In the genomic region with DNA sequence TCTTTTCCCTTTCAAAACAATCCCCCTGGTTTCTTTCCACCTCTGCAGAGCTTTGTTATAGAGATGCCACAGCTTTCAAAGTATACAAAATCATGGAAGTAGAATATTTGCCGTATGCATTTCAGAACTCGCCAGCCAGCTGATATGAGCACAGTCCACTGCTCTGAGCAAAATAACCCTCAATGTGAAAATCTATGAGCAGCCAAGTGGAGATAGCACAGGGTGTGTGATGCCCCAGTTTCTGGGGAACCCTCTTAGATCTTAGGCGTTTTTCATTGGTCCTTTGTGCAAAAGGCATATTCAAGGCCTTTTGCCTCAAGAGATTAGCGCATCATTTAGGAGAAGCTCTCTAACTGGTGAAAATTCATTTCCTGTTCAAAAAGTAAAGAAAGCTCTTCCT, we compare ENCODE assay signal across 27 mouse cellular contexts.
"Had no signal": no experiment of that assay in that cellular context is flagged by ENCODE, and none has a peak within 500 bp of the region (broad histone marks: within the 10 kb centered on the region; RNA-seq: fewer than 3 reads in every experiment).

No protein-coding gene starts in this region.

- H3K27me3 ChIP-seq: embryonic facial prominence, embryonic 12.5 days; embryonic facial prominence, embryonic 13.5 days; embryonic facial prominence, embryonic 15.5 days; forebrain, embryonic 12.5 days; forebrain, embryonic 13.5 days; forebrain, embryonic 15.5 days had no signal

- H3K36me3 ChIP-seq: embryonic facial prominence, embryonic 10.5 days; embryonic facial prominence, embryonic 12.5 days; embryonic facial prominence, embryonic 13.5 days; embryonic facial prominence, embryonic 15.5 days; forebrain, embryonic 10.5 days; forebrain, embryonic 12.5 days; forebrain, embryonic 15.5 days had no signal

- ATAC-seq: forebrain, embryonic 13.5 days; forebrain, embryonic 14.5 days; forebrain, embryonic 15.5 days; forebrain, embryonic 16.5 days; forebrain, postnatal 0 days had no signal

- H3K27ac ChIP-seq: embryonic facial prominence, embryonic 10.5 days; embryonic facial prominence, embryonic 12.5 days; embryonic facial prominence, embryonic 13.5 days; embryonic facial prominence, embryonic 15.5 days; forebrain, embryonic 10.5 days; forebrain, embryonic 12.5 days; forebrain, embryonic 13.5 days; forebrain, embryonic 15.5 days; gastrocnemius, adult 2 months; heart, adult 2 months had no signal

- H3K4me1 ChIP-seq: embryonic facial prominence, embryonic 10.5 days; embryonic facial prominence, embryonic 12.5 days; embryonic facial prominence, embryonic 13.5 days; embryonic facial prominence, embryonic 15.5 days; forebrain, embryonic 10.5 days; forebrain, embryonic 12.5 days; forebrain, embryonic 13.5 days; forebrain, embryonic 15.5 days had no signal

- DNase-seq: cerebellum, adult 8-10 months; cerebellum, adult 9-10 months; cerebellum, adult 9-11 months; cerebellum, postnatal 10 days; cerebellum, postnatal 14 days; cerebellum, postnatal 25 days; cerebellum, postnatal 36 days; embryo, embryonic 11 days; forebrain, postnatal 0 days; gastrocnemius, adult 2 months; gastrocnemius, postnatal 10 days; gastrocnemius, postnatal 14 days; gastrocnemius, postnatal 25 days; gastrocnemius, postnatal 36 days; heart, adult 18-20 months; heart, adult 2 months had no signal

- H3K9me3 ChIP-seq: embryonic facial prominence, embryonic 10.5 days; embryonic facial prominence, embryonic 12.5 days; embryonic facial prominence, embryonic 13.5 days; embryonic facial prominence, embryonic 15.5 days; forebrain, embryonic 10.5 days; forebrain, embryonic 12.5 days; forebrain, embryonic 13.5 days; forebrain, embryonic 15.5 days had no signal

- H3K4me3 ChIP-seq: embryonic facial prominence, embryonic 10.5 days; embryonic facial prominence, embryonic 12.5 days; embryonic facial prominence, embryonic 13.5 days; embryonic facial prominence, embryonic 15.5 days; erythroblast, embryonic 14.5 days; forebrain, embryonic 10.5 days; forebrain, embryonic 12.5 days; forebrain, embryonic 13.5 days; forebrain, embryonic 15.5 days; gastrocnemius, adult 2 months; heart, adult 2 months had no signal
